Mouse (Mus musculus) MEL (cell line): Measurements from ENCODE around the gene Ednra. TPM values are rescaled to one million over a fixed set of nuclear protein-coding genes. Genes with fewer than 3 reads are reported as not detected.

Source experiments
- DNase-seq: peaks from one replicate; pipeline ENCODE4 v3.0.0; 2011; ENCODE audit warnings: low read depth, low spot score
- H3K27ac ChIP-seq: 2 replicates; pipeline ENCODE4 v1.5.1; 2012; ENCODE audit warnings: low read depth, mild to moderate bottlenecking, control low read depth, low read length, moderate library complexity; ENCODE audit not compliant: control insufficient read depth
- H3K27me3 ChIP-seq, 2 experiments: fragments of 150-350 bp in 1 of 2; sonication (generic) in 1 of 2; 2 replicates each; pipeline ENCODE4 v1.6.1; 2012; ENCODE audit warnings: low read length in 2 of 2, mild to moderate bottlenecking in 2 of 2, improper control_type of control experiment in 1 of 2, moderate library complexity in 1 of 2; ENCODE audit not compliant: insufficient read depth in 2 of 2, control insufficient read depth in 1 of 2
- H3K36me3 ChIP-seq, 2 experiments: 2 replicates each; pipeline ENCODE4 v1.6.1; 2012 to 2014; ENCODE audit warnings: low read length in 2 of 2, improper control_type of control experiment in 1 of 2, inconsistent platforms in 1 of 2, mild to moderate bottlenecking in 1 of 2; ENCODE audit not compliant: insufficient read depth in 2 of 2, control insufficient read depth in 1 of 2
- H3K4me1 ChIP-seq, 2 experiments: fragments of 150-350 bp in 1 of 2; sonication (generic) in 1 of 2; 2 replicates each; pipeline ENCODE4 v1.6.1; 2012; ENCODE audit warnings: low read length in 2 of 2, improper control_type of control experiment in 1 of 2, mild to moderate bottlenecking in 1 of 2; ENCODE audit not compliant: insufficient read depth in 2 of 2, control insufficient read depth in 1 of 2
- H3K4me3 ChIP-seq, 2 experiments: fragments of 150-350 bp in 1 of 2; sonication (generic) in 1 of 2; 2 replicates each; pipeline ENCODE4 v1.5.1; 2012; ENCODE audit warnings: low read depth in 2 of 2, low read length in 2 of 2, mild to moderate bottlenecking in 2 of 2, moderate library complexity in 2 of 2, control low read depth in 1 of 2, improper control_type of control experiment in 1 of 2; ENCODE audit not compliant: control insufficient read depth in 1 of 2, insufficient read depth in 1 of 2
- H3K79me2 ChIP-seq: 2 replicates; pipeline ENCODE4 v1.6.1; 2012; ENCODE audit warnings: mild to moderate bottlenecking, low read length, moderate library complexity; ENCODE audit not compliant: control insufficient read depth, poor library complexity, insufficient read depth
- H3K9ac ChIP-seq: 2 replicates; pipeline ENCODE4 v1.6.1; 2012; ENCODE audit warnings: low read depth, mild to moderate bottlenecking, control low read depth, low read length, moderate library complexity; ENCODE audit not compliant: control insufficient read depth, poor library complexity, severe bottlenecking
- H3K9me3 ChIP-seq: fragments of 150-350 bp; sonication (generic); replicated peaks from 2 replicates; pipeline ENCODE4 v1.6.1; 2012; ENCODE audit warnings: mild to moderate bottlenecking, low read length, improper control_type of control experiment, moderate library complexity; ENCODE audit not compliant: insufficient read depth
- CHD2 ChIP-seq: IDR thresholded peaks from 2 replicates; pipeline ENCODE4 v1.6.1; 2011; ENCODE audit warnings: low read length, improper control_type of control experiment
- E2F4 ChIP-seq: IDR thresholded peaks from 2 replicates; pipeline ENCODE4 v1.6.1; 2011; ENCODE audit warnings: low read depth, low read length, improper control_type of control experiment, borderline replicate concordance
- GABPA ChIP-seq: IDR thresholded peaks from 2 replicates; pipeline ENCODE4 v1.6.1; 2012; ENCODE audit warnings: low read depth, mild to moderate bottlenecking, inconsistent platforms, low read length, improper control_type of control experiment, moderate library complexity
- HCFC1 ChIP-seq: IDR thresholded peaks from 2 replicates; pipeline ENCODE4 v1.6.1; 2012; ENCODE audit warnings: low read depth, mild to moderate bottlenecking, inconsistent platforms, low read length, improper control_type of control experiment, moderate library complexity
- KAT2A ChIP-seq: conservative IDR thresholded peaks from 2 replicates; pipeline ENCODE4 v1.6.1; 2012; ENCODE audit warnings: low read depth, low read length, improper control_type of control experiment, inconsistent platforms
- MAFK ChIP-seq: IDR thresholded peaks from 2 replicates; pipeline ENCODE4 v1.6.1; 2011; ENCODE audit warnings: low read depth, mild to moderate bottlenecking, low read length, improper control_type of control experiment, borderline replicate concordance
- MAX ChIP-seq: IDR thresholded peaks from 2 replicates; pipeline ENCODE4 v1.6.1; 2011; ENCODE audit warnings: low read length, improper control_type of control experiment
- MAZ ChIP-seq: IDR thresholded peaks from 2 replicates; pipeline ENCODE4 v1.6.1; 2012; ENCODE audit warnings: low read depth, mild to moderate bottlenecking, inconsistent platforms, low read length, improper control_type of control experiment
- MEF2A ChIP-seq: IDR thresholded peaks from 2 replicates; pipeline ENCODE4 v1.6.1; 2014; ENCODE audit warnings: low read depth, mild to moderate bottlenecking, inconsistent platforms, low read length, improper control_type of control experiment; ENCODE audit not compliant: poor library complexity, insufficient replicate concordance, severe bottlenecking; ENCODE audit errors: extremely low read depth
- MYC ChIP-seq: IDR thresholded peaks from 2 replicates; pipeline ENCODE4 v1.6.1; 2011; ENCODE audit warnings: low read depth, mild to moderate bottlenecking, low read length, improper control_type of control experiment, moderate library complexity
- POLR2A ChIP-seq, 2 experiments: IDR thresholded peaks; 2 replicates each; pipeline ENCODE4 v1.6.1; 2011 to 2012; ENCODE audit warnings: low read length in 2 of 2, mild to moderate bottlenecking in 2 of 2, control low read depth in 1 of 2, improper control_type of control experiment in 1 of 2, low read depth in 1 of 2, moderate library complexity in 1 of 2; ENCODE audit not compliant: control insufficient read depth in 1 of 2, insufficient read depth in 1 of 2, poor library complexity in 1 of 2
- POLR2AphosphoS2 ChIP-seq: IDR thresholded peaks from 2 replicates; pipeline ENCODE4 v1.6.1; 2011; ENCODE audit warnings: low read length, improper control_type of control experiment
- POLR2AphosphoS5 ChIP-seq: IDR thresholded peaks from 2 replicates; pipeline ENCODE4 v1.6.1; 2012; ENCODE audit warnings: low read depth, borderline replicate concordance, mild to moderate bottlenecking, inconsistent platforms, low read length, moderate library complexity, mixed read lengths
- SMC3 ChIP-seq: IDR thresholded peaks from 2 replicates; pipeline ENCODE4 v1.6.1; 2011; ENCODE audit warnings: low read depth, low read length, improper control_type of control experiment
- UBTF ChIP-seq: IDR thresholded peaks from 2 replicates; pipeline ENCODE4 v1.6.1; 2012; ENCODE audit warnings: low read depth, mild to moderate bottlenecking, inconsistent platforms, low read length, improper control_type of control experiment, moderate library complexity, borderline replicate concordance; ENCODE audit not compliant: insufficient read depth
- USF1 ChIP-seq: IDR thresholded peaks from 2 replicates; pipeline ENCODE4 v1.6.1; 2014; ENCODE audit warnings: low read depth, mild to moderate bottlenecking, inconsistent platforms, low read length, improper control_type of control experiment, moderate library complexity
- ZC3H11A ChIP-seq: IDR thresholded peaks from 2 replicates; pipeline ENCODE4 v1.6.1; 2012; ENCODE audit warnings: low read depth, mild to moderate bottlenecking, inconsistent platforms, low read length, improper control_type of control experiment
- ZNF384 ChIP-seq: IDR thresholded peaks from 2 replicates; pipeline ENCODE4 v1.6.1; 2012; ENCODE audit warnings: low read depth, mild to moderate bottlenecking, inconsistent platforms, low read length, improper control_type of control experiment
- polyA plus RNA-seq, 2 experiments: library from polyadenylated mRNA; stranded (reverse) in 1 of 2; unstranded in 1 of 2; fragments of >175 nt in 1 of 2; fragments of >200 nt in 1 of 2; gene quantifications; 2 replicates each; pipeline versions ENCODE4 v1.2.1 to v1.2.4; 2012; ENCODE audit warnings: low replicate concordance in 2 of 2, low read depth in 1 of 2; ENCODE audit not compliant: insufficient read length in 2 of 2, insufficient read depth in 1 of 2, missing spikeins in 1 of 2
- total RNA-seq: library from RNA; depleted of rRNA; stranded (reverse); fragments of 300-350 nt; gene quantifications from 2 replicates; pipeline ENCODE4 v1.2.3, GENCODE M21; 2012

Ednra gene
- total and polyA plus RNA-seq, 3 experiments = not detected

DNA sequence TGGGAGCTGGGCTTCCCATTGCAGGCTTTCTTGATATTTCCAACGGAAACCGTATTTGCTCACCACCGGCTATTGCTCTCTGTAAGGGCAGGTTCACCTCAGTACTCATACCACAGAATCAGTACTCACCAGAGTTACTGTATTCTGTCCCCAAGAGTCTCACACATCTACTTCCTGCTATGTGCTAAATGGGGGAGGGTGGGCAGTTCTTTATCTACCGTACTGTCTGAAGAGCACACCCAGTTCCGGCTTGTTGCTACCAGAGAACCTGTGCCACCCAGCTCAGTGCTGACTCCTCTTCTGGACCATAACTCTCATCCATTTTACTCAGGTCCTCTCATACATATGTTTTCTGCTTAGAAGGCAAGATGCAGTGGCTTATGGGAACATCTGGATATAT, 10.6 kb downstream of the Ednra start:
- no peak overlapping the region for H3K4me3 ChIP-seq
- no peak for TF ChIP-seq MYC
- TF ChIP-seq, all 39 proteins: peak for 0
- Histone ChIP-seq H3K4me1 (no peaks in the 10 kb centered on the region), H3K9ac (no peak overlapping the region), H3K36me3 (no peaks in the 10 kb centered on the region), H3K27me3 (no peaks in the 10 kb centered on the region), H3K9me3 (no peaks in the 10 kb centered on the region), H3K27ac (no peak overlapping the region), H3K79me2 (no peaks in the 10 kb centered on the region)
- peak; percentile 4 for DNase-seq

DNA sequence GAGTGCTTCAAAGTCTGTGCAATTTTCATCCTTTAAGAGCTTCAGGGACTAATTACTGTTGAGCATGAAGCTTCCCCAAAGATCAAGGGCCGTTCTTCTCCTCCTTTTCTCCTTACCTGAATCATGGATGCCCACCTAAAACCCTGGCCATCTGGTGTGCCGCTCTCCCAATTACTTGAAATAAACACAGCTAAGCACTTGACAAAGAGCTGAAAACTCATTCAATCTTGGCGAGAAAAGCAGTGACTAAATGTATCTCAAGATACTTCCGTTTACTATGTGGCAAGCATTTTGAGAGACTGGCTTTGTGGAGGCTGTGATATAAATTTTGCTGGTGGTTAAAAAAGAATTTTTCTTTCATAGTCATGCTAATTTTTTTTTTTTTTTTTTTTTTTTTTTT, 19.5 kb downstream of the Ednra start:
- no peak for DNase-seq
- H3K4me3 ChIP-seq = no peak overlapping the region
- no peak for TF ChIP-seq USF1
- no peak for TF ChIP-seq SMC3
- no peak for TF ChIP-seq POLR2AphosphoS2
- TF ChIP-seq CHD2 = no peak
- TF ChIP-seq UBTF = no peak
- no peak for TF ChIP-seq E2F4
- no peak for TF ChIP-seq MAX
- TF ChIP-seq MAFK = no peak
- TF ChIP-seq GABPA = no peak
- TF ChIP-seq MEF2A = no peak
- TF ChIP-seq MAZ = no peak
- no peak for TF ChIP-seq ZC3H11A
- no peak for TF ChIP-seq POLR2A (IDR thresholded peaks at IDR 0.05; ENCODE audit: control insufficient read depth in 1 of 2, insufficient read depth in 1 of 2, low read depth in 1 of 2, low read length in 2 of 2, poor library complexity in 1 of 2)
- TF ChIP-seq KAT2A = no peak
- no peak for TF ChIP-seq ZNF384
- TF ChIP-seq POLR2AphosphoS5 = no peak
- no peak for TF ChIP-seq HCFC1
- no peak for TF ChIP-seq MYC
- no peak overlapping the region for H3K9ac ChIP-seq
- H3K4me1 ChIP-seq = no peaks in the 10 kb centered on the region
- H3K9me3 ChIP-seq = no peaks in the 10 kb centered on the region
- H3K36me3 ChIP-seq = no peaks in the 10 kb centered on the region
- no peak overlapping the region for H3K27ac ChIP-seq
- H3K79me2 ChIP-seq = no peaks in the 10 kb centered on the region
- no peaks in the 10 kb centered on the region for H3K27me3 ChIP-seq
